Mouse (Mus musculus) ovary, postnatal 14 days (tissue): ENCODE results near the gene Tbkbp1.

Experiments used
- DNase-seq: peaks from one replicate; pipeline ENCODE4 v3.0.0; 2022; ENCODE audit warnings: low spot score

Gene Tbkbp1

GRCm38 (mm10) chr11:97126645-97127468 is 24.4 kb downstream of the Tbkbp1 start:
- no peak for DNase-seq

DNA sequence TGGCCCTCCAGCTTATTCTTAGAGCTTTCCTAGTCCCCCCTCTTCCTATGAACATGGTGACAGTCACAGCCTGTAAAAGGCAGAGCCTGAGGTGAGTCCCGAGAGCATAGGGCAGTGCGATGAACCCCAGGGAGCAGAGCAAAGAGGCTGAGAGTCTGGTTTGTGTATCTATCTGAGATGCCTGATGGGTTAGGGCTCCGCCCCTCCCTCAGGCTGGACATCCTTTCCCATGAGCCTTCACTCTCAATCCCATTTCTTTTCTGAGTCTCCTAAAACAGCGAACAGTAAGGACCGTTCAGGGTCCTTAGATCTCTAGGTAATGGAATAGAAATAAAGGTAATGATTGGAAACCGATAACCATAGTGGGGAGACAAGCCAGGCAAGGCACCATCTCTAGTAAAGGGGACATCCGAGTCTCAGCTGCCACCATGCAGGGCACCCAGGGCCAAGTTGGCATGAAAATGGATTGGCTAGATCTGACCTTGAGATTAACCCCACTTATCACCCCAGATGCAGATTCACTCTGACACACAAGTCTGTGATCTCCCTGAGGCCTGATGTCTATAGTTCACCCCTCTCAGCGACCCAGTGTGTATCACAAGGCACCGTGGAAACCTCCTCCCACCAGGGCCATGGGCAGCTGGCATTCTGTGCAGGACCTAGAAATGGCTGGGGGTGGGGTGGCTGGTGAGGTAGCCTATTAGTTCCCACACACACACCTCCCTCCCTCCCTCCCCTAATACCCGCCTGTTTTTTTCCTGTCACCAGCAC is 26.8 kb downstream of the Tbkbp1 start:
- DNase-seq, result no peak

- DNase-seq, result no peak
Observed at GRCm38 (mm10) chr11:97123282-97123890, 27.9 kb downstream of the Tbkbp1 start.

DNA sequence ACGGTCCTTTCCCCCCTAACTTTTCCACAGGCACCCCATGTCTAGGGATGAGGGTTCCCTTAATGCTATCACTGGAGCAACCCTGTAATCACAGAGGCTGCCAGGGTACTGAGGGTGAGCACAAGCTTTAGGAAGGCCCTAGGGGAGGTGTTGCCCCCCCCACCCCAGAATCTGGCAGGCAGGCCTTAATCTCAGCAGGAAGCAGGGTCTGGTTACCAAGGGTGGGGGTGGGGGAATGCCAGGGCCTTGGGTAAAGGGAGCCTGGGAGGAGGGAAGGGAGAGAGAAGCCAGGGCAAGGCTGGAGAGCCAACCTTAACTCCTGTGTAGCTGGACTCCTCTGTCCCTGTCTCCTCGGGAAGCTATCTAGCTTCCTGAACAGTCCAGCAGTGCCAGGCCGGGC is 30.7 kb downstream of the Tbkbp1 start:
- no peak for DNase-seq

DNA sequence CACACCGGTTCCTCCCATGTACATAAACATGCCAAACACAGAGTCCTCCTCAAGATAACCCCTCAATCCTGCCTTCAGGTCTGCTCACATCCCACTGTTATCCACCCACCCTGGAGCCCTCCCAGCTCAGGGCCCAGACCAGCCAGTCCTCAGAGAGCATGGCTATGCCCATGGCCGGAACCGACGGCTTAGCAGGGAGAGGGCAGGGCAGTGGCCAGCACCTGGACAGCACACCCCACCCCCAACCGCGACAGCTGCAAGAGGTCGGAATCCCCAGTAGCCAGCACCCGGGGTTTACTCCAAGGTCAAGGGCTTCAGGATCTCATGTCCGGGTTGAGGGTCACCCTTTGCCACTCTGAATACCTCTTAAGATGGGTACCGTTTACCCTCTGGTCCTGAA is 31.1 kb downstream of the Tbkbp1 start:
- DNase-seq, result no peak

DNA sequence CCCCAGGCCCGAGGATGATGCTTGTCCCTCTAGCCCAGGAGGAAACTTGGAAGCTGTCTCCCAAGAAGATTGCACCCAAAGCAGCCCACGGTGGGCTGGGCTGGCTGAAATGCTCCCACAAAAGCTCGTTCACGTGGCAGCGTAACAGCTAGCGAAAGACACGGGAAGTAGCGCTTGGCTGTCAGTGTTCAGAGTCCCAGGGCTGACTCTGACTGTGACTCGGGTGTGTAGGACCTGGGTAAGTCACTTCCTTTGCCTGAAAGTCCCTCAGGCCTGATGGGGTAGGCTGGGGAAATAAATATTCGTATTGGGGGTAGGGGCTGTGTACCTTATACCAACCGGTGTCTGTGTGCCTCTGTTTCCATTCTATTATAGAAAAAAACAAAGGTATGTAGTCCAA is 35.5 kb downstream of the Tbkbp1 start:
- no peak for DNase-seq

DNA sequence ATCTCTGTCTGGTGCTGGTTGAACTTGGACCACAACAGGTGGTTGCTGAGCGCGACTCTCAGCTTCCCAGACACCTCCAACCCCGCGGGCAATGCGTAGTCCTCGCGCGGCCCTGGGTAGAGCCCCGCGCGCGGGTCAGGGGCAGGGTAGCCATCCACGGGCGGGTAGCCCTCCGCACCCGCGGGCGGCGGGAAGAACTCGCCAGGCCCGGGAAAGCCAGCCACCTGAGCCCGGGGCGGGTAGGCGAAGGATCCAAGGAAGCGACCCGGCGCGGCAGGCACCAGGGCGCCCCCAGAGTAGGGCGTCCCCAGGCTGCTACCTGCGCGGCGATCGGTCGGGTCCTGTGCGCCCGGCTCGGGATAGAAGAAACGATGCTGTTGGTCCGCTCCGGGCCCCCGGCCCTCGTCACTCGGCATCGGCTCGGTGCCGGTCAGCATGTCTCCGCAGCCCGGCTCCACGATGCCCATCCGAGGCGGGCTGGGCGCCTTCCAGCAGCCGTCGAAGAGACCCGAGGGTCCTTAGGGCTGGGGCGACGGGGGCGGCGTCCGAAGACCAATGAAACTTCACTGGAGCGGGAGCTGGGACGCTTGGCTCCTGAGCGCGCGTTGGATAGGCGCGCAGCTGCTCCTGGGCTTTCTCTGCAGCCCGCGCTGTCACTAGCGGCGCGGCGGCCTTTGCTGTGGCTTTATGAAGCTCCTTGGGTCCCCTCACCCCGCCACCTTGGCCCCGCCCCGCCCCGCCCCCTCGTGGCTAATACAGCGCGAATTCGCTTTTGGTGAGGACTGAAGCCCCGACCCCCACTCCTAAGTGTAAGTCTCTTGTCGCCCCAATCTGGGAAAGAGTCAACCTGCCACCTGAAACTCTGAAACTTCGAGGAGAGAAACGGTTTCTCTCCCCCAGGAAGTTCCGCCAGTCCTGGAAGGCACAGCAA is 36.4 kb downstream of the Tbkbp1 start, which contains the start of gene Tbx21:
Gene Tbx21, minus strand, starts transcription at position 661 of the 931 bp plus-strand sequence.
- DNase-seq, result no peak

DNA sequence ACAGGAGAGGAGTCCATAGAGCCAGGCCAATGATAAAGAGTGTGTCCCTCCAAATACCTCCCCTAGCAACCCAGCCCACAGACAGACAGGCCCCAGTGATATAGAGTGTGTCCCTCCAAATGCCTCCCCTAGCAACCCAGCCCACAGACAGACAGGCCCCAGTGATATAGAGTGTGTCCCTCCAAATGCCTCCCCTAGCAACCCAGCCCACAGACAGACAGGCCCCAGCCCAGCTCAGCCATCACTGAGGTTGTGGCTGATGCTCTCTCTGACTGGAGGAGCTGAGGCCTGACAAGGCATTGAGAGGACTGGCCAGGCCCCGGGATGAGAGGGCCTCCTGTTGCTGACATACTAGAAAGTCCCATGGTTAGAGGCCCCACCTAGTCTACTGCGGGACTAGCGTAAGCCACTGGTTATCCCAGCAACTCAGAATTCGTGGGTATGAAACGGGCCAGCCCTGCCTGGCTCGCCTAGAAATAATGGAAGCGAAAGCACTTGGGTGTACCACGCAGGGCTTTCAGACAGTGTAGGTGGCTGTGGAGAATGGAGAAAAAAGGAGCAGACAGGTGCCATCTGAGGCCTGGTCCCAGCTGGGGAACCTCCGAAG is 38.7 kb downstream of the Tbkbp1 start:
- DNase-seq, result no peak

GRCm38 (mm10) chr11:97108976-97109375 is 42.3 kb downstream of the Tbkbp1 start:
- no peak for DNase-seq

- no peak for DNase-seq
Observed at GRCm38 (mm10) chr11:97104091-97104483, 47.2 kb downstream of the Tbkbp1 start.

- DNase-seq, result no peak
Observed at GRCm38 (mm10) chr11:97103163-97104090, 47.9 kb downstream of the Tbkbp1 start.

- peak; percentile 50 for DNase-seq
Observed at GRCm38 (mm10) chr11:97101722-97102121, 49.6 kb downstream of the Tbkbp1 start.

DNA sequence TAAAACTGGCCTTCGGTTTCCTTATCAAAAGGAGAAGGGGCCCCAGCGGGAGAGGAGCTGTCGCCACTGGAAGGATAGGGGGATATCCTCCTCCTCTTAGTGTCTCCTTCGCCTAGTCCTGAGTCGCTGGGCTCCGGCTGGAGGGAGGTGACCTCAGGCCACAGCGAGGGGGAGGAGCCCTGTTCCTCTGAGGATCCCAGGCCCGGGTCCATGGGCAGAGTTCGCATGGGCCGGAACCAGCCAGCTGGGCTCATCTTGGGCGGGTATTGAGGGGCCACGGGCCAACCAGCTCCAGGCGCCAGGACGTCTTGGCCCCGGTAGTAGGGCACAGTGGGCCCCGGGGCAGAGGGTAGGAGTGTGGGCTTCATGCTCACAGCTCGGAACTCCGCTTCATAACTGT is 52.5 kb downstream of the Tbkbp1 start:
- DNase-seq, result no peak

DNA sequence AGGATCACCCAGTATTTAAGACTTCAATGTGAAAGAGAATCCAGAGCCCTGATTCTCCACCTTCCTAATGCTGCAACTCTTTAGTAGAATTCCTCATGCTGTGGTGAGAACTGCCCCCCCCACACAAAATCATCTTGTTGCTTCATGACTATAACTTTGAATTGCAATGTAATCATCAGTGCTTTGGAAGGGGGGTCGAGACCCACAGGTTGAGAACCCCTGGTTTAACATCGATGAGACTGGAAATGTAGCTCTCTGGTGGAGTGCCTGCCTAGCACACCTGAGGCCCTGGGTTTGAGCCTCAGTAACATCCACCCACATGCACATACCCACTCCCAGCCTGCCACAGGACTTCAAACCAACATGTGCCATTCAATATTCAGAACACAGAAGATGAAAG is 56.7 kb downstream of the Tbkbp1 start:
- no peak for DNase-seq

DNA sequence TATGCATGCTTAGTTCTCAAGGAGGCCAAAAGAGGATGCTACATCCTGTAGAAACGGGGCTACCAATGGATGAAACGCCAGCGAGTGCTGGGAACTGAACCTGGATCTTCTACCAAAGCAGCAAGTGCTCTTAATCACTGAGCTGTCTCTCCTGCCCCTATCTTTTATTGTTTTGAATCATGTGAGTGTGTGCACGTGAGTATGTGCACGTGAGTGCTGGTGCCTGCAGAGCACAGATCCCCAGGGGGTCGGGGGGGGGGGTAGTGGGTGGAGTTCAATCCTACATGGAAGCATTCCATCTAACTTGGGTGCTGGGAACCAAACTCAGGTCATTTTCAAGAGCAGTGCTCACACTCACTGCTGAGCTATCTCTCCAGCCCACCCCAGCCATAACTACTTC is 64.9 kb downstream of the Tbkbp1 start:
- no peak for DNase-seq
